Mouse (Mus musculus) MEL (cell line): Measurements from ENCODE around the gene Cxcr1. TPM values are rescaled to one million over a fixed set of nuclear protein-coding genes. Genes with fewer than 3 reads are reported as not detected.

Source experiments
- DNase-seq: peaks from one replicate; pipeline ENCODE4 v3.0.0; 2011; ENCODE audit warnings: low read depth, low spot score
- H3K27ac ChIP-seq: 2 replicates; pipeline ENCODE4 v1.5.1; 2012; ENCODE audit warnings: low read depth, mild to moderate bottlenecking, control low read depth, low read length, moderate library complexity; ENCODE audit not compliant: control insufficient read depth
- H3K27me3 ChIP-seq, 2 experiments: fragments of 150-350 bp in 1 of 2; sonication (generic) in 1 of 2; 2 replicates each; pipeline ENCODE4 v1.6.1; 2012; ENCODE audit warnings: low read length in 2 of 2, mild to moderate bottlenecking in 2 of 2, improper control_type of control experiment in 1 of 2, moderate library complexity in 1 of 2; ENCODE audit not compliant: insufficient read depth in 2 of 2, control insufficient read depth in 1 of 2
- H3K36me3 ChIP-seq, 2 experiments: 2 replicates each; pipeline ENCODE4 v1.6.1; 2012 to 2014; ENCODE audit warnings: low read length in 2 of 2, improper control_type of control experiment in 1 of 2, inconsistent platforms in 1 of 2, mild to moderate bottlenecking in 1 of 2; ENCODE audit not compliant: insufficient read depth in 2 of 2, control insufficient read depth in 1 of 2
- H3K4me1 ChIP-seq, 2 experiments: fragments of 150-350 bp in 1 of 2; sonication (generic) in 1 of 2; 2 replicates each; pipeline ENCODE4 v1.6.1; 2012; ENCODE audit warnings: low read length in 2 of 2, improper control_type of control experiment in 1 of 2, mild to moderate bottlenecking in 1 of 2; ENCODE audit not compliant: insufficient read depth in 2 of 2, control insufficient read depth in 1 of 2
- H3K4me3 ChIP-seq, 2 experiments: fragments of 150-350 bp in 1 of 2; sonication (generic) in 1 of 2; 2 replicates each; pipeline ENCODE4 v1.5.1; 2012; ENCODE audit warnings: low read depth in 2 of 2, low read length in 2 of 2, mild to moderate bottlenecking in 2 of 2, moderate library complexity in 2 of 2, control low read depth in 1 of 2, improper control_type of control experiment in 1 of 2; ENCODE audit not compliant: control insufficient read depth in 1 of 2, insufficient read depth in 1 of 2
- H3K79me2 ChIP-seq: 2 replicates; pipeline ENCODE4 v1.6.1; 2012; ENCODE audit warnings: mild to moderate bottlenecking, low read length, moderate library complexity; ENCODE audit not compliant: control insufficient read depth, poor library complexity, insufficient read depth
- H3K9ac ChIP-seq: 2 replicates; pipeline ENCODE4 v1.6.1; 2012; ENCODE audit warnings: low read depth, mild to moderate bottlenecking, control low read depth, low read length, moderate library complexity; ENCODE audit not compliant: control insufficient read depth, poor library complexity, severe bottlenecking
- H3K9me3 ChIP-seq: fragments of 150-350 bp; sonication (generic); replicated peaks from 2 replicates; pipeline ENCODE4 v1.6.1; 2012; ENCODE audit warnings: mild to moderate bottlenecking, low read length, improper control_type of control experiment, moderate library complexity; ENCODE audit not compliant: insufficient read depth
- BHLHE40 ChIP-seq: IDR thresholded peaks from 2 replicates; pipeline ENCODE4 v1.6.1; 2012; ENCODE audit warnings: low read depth, mild to moderate bottlenecking, inconsistent platforms, low read length, improper control_type of control experiment, borderline replicate concordance
- CHD2 ChIP-seq: IDR thresholded peaks from 2 replicates; pipeline ENCODE4 v1.6.1; 2011; ENCODE audit warnings: low read length, improper control_type of control experiment
- CTCF ChIP-seq, 3 experiments: IDR thresholded peaks in 2 of 3; conservative IDR thresholded peaks in 1 of 3; 2 replicates each; pipeline ENCODE4 v1.5.1; 2011 to 2012; ENCODE audit warnings: low read length in 3 of 3, low read depth in 2 of 3, mild to moderate bottlenecking in 2 of 3, improper control_type of control experiment in 1 of 3, inconsistent platforms in 1 of 3, mixed read lengths in 1 of 3, moderate library complexity in 1 of 3; ENCODE audit not compliant: control insufficient read depth in 1 of 3, insufficient read depth in 1 of 3, poor library complexity in 1 of 3, severe bottlenecking in 1 of 3
- EP300 ChIP-seq, 2 experiments: IDR thresholded peaks; 2 replicates each; pipeline ENCODE4 v1.6.1; 2011; ENCODE audit warnings: improper control_type of control experiment in 2 of 2, low read length in 2 of 2, low read depth in 1 of 2, mild to moderate bottlenecking in 1 of 2
- HCFC1 ChIP-seq: IDR thresholded peaks from 2 replicates; pipeline ENCODE4 v1.6.1; 2012; ENCODE audit warnings: low read depth, mild to moderate bottlenecking, inconsistent platforms, low read length, improper control_type of control experiment, moderate library complexity
- MAZ ChIP-seq: IDR thresholded peaks from 2 replicates; pipeline ENCODE4 v1.6.1; 2012; ENCODE audit warnings: low read depth, mild to moderate bottlenecking, inconsistent platforms, low read length, improper control_type of control experiment
- MEF2A ChIP-seq: IDR thresholded peaks from 2 replicates; pipeline ENCODE4 v1.6.1; 2014; ENCODE audit warnings: low read depth, mild to moderate bottlenecking, inconsistent platforms, low read length, improper control_type of control experiment; ENCODE audit not compliant: poor library complexity, insufficient replicate concordance, severe bottlenecking; ENCODE audit errors: extremely low read depth
- MXI1 ChIP-seq: IDR thresholded peaks from 2 replicates; pipeline ENCODE4 v1.6.1; 2011; ENCODE audit warnings: mild to moderate bottlenecking, low read depth, low read length, improper control_type of control experiment
- RAD21 ChIP-seq: IDR thresholded peaks from 2 replicates; pipeline ENCODE4 v1.6.1; 2011; ENCODE audit warnings: mild to moderate bottlenecking, low read depth, low read length, improper control_type of control experiment
- SIN3A ChIP-seq: IDR thresholded peaks from 2 replicates; pipeline ENCODE4 v1.6.1; 2012; ENCODE audit warnings: low read length, improper control_type of control experiment, inconsistent platforms
- TCF12 ChIP-seq: IDR thresholded peaks from 2 replicates; pipeline ENCODE4 v1.6.1; 2014; ENCODE audit warnings: low read depth, mild to moderate bottlenecking, inconsistent platforms, low read length, improper control_type of control experiment, moderate library complexity
- UBTF ChIP-seq: IDR thresholded peaks from 2 replicates; pipeline ENCODE4 v1.6.1; 2012; ENCODE audit warnings: low read depth, mild to moderate bottlenecking, inconsistent platforms, low read length, improper control_type of control experiment, moderate library complexity, borderline replicate concordance; ENCODE audit not compliant: insufficient read depth
- ZC3H11A ChIP-seq: IDR thresholded peaks from 2 replicates; pipeline ENCODE4 v1.6.1; 2012; ENCODE audit warnings: low read depth, mild to moderate bottlenecking, inconsistent platforms, low read length, improper control_type of control experiment
- polyA plus RNA-seq, 2 experiments: library from polyadenylated mRNA; stranded (reverse) in 1 of 2; unstranded in 1 of 2; fragments of >175 nt in 1 of 2; fragments of >200 nt in 1 of 2; gene quantifications; 2 replicates each; pipeline versions ENCODE4 v1.2.1 to v1.2.4; 2012; ENCODE audit warnings: low replicate concordance in 2 of 2, low read depth in 1 of 2; ENCODE audit not compliant: insufficient read length in 2 of 2, insufficient read depth in 1 of 2, missing spikeins in 1 of 2
- total RNA-seq: library from RNA; depleted of rRNA; stranded (reverse); fragments of 300-350 nt; gene quantifications from 2 replicates; pipeline ENCODE4 v1.2.3, GENCODE M21; 2012

The Cxcr1 gene
- total and polyA plus RNA-seq, 3 experiments: not detected

DNA sequence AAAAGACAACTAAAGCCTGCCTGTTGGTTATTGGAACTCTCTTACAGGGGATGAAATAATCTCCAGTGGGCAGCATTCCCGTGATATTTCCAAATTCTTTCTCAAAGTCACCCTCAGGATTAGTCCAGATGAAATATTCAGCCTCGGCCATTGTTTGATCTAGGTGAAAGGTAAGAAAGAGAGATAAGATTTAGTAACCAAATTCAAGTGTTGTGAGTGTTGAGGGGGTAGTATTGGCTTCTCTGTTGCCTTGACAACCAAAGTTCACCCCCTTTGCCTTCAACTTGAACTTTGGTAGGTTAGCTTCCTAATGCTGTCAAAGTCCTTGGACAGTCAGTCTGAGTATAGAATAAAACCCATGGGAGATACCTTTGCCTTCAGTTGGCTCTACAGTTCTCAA lies 1.7 kb downstream of the Cxcr1 start:
- no peak overlapping the region for H3K4me3 ChIP-seq
- H3K27me3 ChIP-seq: peaks cover 0 to under 1% of the 10 kb centered on the region in 2 experiments; a peak in 1 of 4 replicates
- H3K36me3 ChIP-seq: no peaks in the 10 kb centered on the region
- H3K9me3 ChIP-seq: no peaks in the 10 kb centered on the region
- no peaks in the 10 kb centered on the region for H3K4me1 ChIP-seq
- no peaks in the 10 kb centered on the region for H3K79me2 ChIP-seq
- no peak for DNase-seq
- TF ChIP-seq HCFC1 (no peak), UBTF (no peak), CHD2 (no peak), RAD21 (no peak), EP300 (IDR thresholded peaks at IDR 0.05; ENCODE audit: low read depth in 1 of 2, low read length in 2 of 2) (no peak), TCF12 (no peak), MXI1 (no peak), ZC3H11A (no peak)
- H3K9ac ChIP-seq: no peak overlapping the region
- H3K27ac ChIP-seq: no peak overlapping the region

DNA sequence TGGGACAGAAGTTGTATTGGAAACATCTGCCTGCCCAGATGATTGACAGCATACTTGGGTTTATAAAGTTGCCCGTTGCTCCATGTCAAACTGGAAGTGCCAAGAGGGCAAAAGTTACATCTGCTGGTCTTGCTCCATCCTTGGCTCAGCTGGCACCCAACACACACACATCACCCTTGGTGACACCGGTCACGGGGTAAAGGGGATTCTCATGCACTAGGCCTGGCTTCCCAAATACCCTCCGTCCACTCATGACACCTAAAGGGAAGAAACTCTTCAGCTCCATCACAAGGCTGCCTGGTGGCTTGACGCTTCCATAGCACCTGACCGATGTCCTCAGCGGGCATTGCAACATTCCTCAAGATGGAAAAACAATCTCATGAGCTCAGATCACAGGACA lies 4.0 kb downstream of the Cxcr1 start:
- H3K27me3 ChIP-seq: no peaks in the 10 kb centered on the region
- no peaks in the 10 kb centered on the region for H3K36me3 ChIP-seq
- H3K4me3 ChIP-seq: no peak overlapping the region
- TF ChIP-seq MEF2A: no peak
- no peak for TF ChIP-seq ZC3H11A
- no peak for TF ChIP-seq BHLHE40
- no peak for TF ChIP-seq SIN3A
- no peak for TF ChIP-seq MAZ
- TF ChIP-seq CTCF (IDR thresholded peaks at IDR 0.05 in 2 of 3, conservative IDR thresholded peaks at IDR 0.05 in 1 of 3; ENCODE audit: control insufficient read depth in 1 of 3, insufficient read depth in 1 of 3, low read depth in 2 of 3, low read length in 3 of 3, poor library complexity in 1 of 3, severe bottlenecking in 1 of 3): no peak
- TF ChIP-seq, all 39 proteins: peak for 0
- Histone ChIP-seq H3K27ac (no peak overlapping the region), H3K9ac (no peak overlapping the region), H3K4me1 (no peaks in the 10 kb centered on the region), H3K79me2 (no peaks in the 10 kb centered on the region), H3K9me3 (no peaks in the 10 kb centered on the region)
- DNase-seq: no peak

DNA sequence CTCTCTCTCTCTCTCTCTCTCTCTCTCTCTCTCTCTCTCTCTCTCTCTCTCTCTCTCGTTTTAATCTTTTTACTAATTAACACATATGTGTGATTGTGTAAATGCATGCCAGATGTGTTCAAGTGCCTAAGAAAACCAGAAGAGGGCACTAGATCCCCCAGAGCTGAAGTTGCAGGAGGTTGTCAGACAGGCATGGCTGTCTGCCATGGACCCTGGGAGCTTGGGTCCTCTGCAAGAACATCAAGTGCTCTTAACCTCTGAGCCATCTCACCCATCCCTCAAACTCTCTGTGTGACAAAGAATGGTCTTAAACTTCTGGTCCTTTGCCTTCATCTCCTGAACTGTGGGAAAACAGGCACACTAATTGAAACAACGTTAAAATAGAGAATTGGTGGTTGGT lies 11.4 kb downstream of the Cxcr1 start:
- H3K9me3 ChIP-seq: no peaks in the 10 kb centered on the region
- H3K27ac ChIP-seq: no peak overlapping the region
- no peak overlapping the region for H3K4me3 ChIP-seq
- H3K4me1 ChIP-seq: no peaks in the 10 kb centered on the region
- H3K9ac ChIP-seq: no peak overlapping the region
- DNase-seq: peak; percentile 48
- no peaks in the 10 kb centered on the region for H3K79me2 ChIP-seq
- no peaks in the 10 kb centered on the region for H3K27me3 ChIP-seq
- H3K36me3 ChIP-seq: peaks cover 0 to 3% of the 10 kb centered on the region in 2 experiments; a peak in 1 of 4 replicates
- peak; percentile 21 to 45 (median 36); a peak in 5 of 6 replicates for TF ChIP-seq CTCF (IDR thresholded peaks at IDR 0.05 in 2 of 3, conservative IDR thresholded peaks at IDR 0.05 in 1 of 3; ENCODE audit: control insufficient read depth in 1 of 3, insufficient read depth in 1 of 3, low read depth in 2 of 3, low read length in 3 of 3, poor library complexity in 1 of 3, severe bottlenecking in 1 of 3)
- no peak for TF ChIP-seq MAZ
